Mouse (Mus musculus): ENCODE measurements around the gene Slc28a3.

- no peak for TF ChIP-seq POLR2A (IDR thresholded peaks at IDR 0.05; ENCODE audit: borderline replicate concordance, control insufficient read depth, low read depth, low read length)
- TF ChIP-seq CTCF (IDR thresholded peaks at IDR 0.05; ENCODE audit: control insufficient read depth, insufficient read depth, low read length) = no peak
These were observed 75.4 kb downstream of the Slc28a3 start for GRCm38 (mm10) chr13:58535321-58535720.

Measured in bone marrow, adult 2 months (tissue).